Mouse (Mus musculus): ENCODE measurements around the gene Cdk14.

Gene Cdk14

DNA sequence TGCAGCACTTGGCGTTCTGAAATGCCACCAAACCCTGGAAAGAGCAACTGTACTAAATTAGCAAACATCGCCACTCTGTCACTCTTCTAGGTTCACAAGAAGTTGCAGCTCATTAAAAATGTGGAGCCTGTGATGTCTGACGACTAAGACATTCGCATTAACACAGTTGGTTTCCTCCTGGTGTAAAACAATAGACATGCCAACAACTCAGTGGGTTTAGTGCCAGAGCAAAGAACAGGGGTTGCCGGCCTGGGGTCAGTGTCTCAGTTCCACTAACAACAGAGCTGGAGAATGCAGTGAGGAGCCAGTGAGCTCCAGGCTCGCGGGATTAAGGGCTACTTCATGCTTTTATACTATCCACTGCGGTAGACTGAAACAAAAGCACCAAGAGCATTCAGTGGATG lies 598.7 kb downstream of the Cdk14 start:
- DNase-seq (ENCODE audit: extremely low read depth, insufficient read length, low spot score), result no peak

DNA sequence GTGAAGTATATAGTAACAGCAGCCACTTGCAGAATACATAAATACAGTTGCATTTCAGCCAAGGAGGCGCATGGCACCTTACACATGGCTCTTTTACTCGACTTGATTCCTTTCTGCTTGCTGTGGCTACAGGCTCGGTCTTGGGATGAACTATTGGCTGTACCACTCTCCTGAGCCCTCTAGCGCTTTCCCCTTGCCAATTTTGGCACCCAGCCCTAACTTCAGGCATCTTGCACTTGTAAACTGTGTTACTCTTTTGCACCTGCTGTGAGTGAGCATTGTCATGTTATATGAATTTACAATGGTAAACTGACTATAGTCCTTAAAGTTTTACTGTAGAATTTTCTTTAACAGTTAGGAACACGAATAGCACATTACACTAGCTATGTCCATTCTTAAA lies 603.1 kb downstream of the Cdk14 start:
- no peak for DNase-seq (ENCODE audit: extremely low read depth, insufficient read length, low spot score)

DNA sequence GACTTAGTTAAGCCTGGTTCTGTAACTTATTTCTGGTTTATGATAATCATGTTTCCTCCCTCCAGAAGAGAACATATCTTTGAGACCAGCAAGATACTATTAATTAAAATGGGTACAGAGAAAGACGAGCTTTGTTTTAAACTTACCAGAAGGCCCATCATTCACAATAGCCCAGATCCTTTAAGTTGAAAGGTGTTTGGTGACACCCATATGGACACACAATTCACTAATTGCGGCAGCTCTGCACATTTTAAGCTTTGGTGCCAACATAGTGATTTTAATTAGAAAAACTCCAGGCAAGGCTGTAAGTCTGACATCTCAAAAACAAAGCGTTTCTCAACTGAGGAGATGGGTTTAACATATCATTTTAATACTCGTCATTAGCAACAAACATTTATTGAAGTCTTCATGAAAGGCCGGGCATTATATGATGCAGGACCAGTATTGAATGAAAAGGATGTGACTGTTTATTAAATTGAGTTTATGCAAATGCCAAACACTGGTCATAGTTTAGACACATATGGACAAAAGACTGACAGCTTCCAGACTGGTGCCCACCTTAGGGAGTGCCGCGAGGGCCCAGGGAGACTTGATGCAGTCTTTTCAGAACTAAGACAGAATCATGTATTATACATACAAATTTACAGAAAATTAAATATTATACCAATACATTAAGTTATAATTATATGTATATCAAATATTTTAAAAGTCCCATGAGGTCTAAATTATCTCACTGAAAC lies 605.5 kb downstream of the Cdk14 start:
- DNase-seq (ENCODE audit: extremely low read depth, insufficient read length, low spot score), result no peak

DNA sequence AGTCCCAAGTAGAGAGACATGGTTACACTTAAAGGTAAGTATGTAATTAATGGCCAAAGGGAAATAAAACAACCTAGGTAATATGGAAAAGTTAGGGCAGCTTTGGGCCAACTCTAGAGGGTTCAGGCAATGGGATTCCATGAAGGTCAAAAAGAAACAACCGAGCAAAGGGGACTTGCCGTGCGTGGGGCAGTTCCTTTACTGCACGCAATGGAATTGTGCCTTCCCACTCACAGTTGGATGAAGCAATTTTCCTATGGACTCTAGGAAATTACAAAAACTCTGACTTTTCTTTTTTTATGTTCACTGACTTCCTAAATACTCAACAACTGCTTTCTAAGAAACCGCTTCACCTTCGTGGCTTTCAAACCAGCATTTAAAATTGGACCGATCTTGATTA lies 606.8 kb downstream of the Cdk14 start:
- no peak for DNase-seq (ENCODE audit: extremely low read depth, insufficient read length, low spot score)

DNA sequence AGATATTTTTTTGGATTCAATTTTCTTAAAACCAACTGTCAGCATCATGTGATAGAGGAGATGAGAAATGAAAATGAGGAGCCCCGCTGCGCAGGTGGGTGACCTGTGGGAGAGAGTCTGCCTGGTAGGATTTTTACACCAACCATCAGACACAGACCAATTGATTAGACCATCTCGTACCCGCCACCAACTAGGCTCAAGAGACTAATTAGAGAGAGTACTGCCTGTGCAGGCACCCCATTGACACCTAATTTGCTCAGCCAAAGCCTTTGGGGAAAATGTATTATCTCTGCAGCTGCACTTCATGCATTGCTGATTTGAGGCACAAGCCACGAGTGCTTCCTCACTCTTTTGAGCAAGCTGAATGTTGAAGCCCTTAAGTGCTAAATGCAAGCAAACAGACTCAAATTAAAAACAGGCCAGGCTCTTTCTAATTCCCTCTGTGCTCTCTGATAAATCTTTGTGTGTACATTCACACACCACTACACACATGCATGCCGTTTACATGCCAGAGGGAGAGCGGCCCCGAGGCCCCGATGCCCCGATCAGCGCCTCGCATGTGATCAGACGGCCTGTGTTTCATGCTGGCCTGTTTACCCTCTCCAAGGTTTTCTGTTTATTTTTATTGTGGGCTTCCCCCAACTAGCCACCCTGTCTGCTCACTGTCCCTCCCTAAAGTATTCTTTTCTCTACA lies 607.9 kb downstream of the Cdk14 start:
- no peak for DNase-seq (ENCODE audit: extremely low read depth, insufficient read length, low spot score)

DNA sequence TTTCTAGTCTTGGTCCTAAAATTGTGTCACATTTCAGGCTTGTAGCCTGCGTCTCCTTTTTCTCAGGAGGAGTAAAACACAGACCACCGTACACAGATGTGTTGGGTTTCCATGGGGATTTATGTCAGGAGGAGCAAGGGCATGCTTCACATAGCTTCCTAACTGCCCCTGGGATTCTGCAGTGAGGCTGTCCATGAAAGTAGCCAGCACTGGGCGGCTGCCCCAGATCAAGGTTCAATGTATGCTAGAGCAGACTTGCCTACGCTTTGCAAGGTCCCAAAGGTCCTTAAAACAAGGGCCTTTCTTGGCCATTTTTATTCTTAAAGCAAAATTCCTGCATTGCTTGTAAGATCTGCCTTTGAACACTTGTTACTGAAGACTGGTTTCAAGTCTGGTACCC lies 614.9 kb downstream of the Cdk14 start:
- no peak for DNase-seq (ENCODE audit: extremely low read depth, insufficient read length, low spot score)

DNA sequence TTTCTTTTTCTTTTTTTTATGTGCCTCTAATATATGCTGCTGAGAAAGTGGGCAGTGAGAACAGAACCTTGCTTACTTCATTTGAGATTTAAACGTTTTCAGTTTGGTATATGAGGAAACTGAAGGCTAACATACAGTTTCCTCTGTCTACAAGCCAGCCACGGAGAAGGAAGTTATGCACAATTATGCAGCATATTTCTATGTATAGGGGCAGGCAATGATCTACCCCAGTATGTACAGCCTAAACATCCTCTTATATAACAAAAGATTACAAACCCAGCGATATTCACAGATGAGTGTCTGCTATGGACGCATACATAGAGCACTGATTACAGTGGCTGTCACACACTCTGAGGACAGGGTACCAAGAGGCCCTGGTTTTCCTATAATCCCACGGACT lies 616.4 kb downstream of the Cdk14 start:
- DNase-seq (ENCODE audit: extremely low read depth, insufficient read length, low spot score), result no peak

DNA sequence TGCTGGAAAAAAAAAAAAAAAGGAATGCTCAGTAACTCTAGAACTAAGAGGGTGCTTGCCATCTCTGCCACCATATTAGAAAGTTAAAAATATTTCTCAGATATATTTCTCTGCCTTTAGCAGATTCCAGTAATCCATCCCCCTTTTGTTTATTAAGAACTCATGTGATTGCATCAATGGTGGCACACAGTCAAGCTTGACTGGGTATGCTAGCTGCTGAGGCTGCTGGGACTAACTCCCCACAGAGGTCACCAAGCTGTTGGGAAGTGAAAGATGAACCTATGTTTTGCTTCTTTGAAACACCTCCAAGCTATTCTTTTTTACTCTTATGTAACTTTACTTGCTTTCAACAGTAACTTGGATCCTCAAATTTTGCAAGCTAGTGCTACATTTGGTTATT lies 618.1 kb downstream of the Cdk14 start:
- no peak for DNase-seq (ENCODE audit: extremely low read depth, insufficient read length, low spot score)

DNA sequence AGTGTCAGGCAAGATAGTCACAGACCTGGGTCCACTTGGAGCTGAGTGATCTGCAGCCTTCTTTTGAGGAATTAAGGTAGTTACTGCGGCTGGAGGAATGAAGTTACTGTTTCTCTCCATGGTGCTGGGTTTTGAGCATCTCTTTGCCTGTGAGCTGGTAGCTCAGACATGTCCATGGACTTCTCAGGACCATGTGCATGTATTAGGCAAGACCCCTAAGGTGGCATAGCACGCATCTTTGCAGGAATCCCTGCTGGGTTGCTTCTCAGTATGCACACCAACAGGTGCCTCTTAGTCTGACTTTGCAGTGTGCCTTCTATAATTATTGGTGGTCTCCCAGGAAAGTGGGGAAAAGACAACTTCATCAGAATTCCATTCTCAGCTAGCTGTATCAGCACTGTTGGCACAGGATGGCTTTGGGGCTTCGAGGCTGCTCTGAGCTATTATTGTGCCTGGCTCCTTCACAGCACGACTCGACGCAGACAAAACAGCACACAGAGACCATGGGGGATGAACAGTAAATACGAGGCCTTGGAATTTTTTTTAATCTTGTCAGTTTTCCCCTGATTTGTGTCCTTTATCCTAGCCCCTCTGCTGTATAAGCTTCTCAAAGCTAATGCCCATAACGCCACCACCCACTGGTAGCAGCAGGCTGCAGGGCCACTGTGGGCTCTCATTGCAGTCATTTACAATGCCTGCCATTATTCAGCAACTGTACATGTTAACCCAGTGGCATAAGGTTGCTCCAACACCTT lies 618.8 kb downstream of the Cdk14 start:
- no peak for DNase-seq (ENCODE audit: extremely low read depth, insufficient read length, low spot score)

DNA sequence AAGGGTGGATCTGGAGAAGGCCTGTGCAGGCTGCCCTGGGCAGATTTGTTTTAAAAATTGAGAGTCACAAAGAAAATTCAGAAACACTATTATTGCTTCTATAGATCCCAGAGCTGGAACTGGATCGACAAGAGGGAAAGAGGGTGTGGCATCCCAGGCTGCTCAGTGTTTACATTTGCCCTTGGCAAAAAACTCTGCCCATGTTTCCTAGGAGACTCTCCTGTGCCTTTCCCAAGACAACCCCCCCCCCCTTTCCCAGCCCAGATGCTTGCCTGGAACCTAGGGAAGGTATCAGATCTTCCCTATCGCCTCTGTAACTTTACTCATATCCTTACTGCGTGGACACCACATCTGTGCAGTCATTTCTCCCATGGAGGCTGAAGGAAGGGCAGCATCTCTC lies 628.9 kb downstream of the Cdk14 start:
- no peak for DNase-seq (ENCODE audit: extremely low read depth, insufficient read length, low spot score)

DNA sequence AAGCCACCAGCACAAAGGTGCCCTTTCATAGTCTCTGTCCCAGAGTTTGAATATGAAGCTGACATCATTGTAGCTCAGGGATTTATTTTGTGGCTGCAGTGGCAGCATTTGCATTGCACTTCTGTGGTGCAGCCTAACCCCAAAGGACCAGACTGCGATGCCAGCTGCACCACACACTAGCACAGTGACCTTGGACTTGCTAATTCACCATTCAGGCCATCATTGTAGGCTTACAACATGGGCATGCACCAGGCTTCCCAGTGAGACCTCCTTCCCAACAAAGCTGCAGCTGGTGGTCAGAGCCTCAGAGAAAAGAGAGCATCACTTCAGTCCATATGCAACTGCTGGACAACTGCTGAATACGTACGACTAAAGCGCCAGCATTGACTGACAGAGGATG lies 629.8 kb downstream of the Cdk14 start:
- DNase-seq (ENCODE audit: extremely low read depth, insufficient read length, low spot score), result no peak

DNA sequence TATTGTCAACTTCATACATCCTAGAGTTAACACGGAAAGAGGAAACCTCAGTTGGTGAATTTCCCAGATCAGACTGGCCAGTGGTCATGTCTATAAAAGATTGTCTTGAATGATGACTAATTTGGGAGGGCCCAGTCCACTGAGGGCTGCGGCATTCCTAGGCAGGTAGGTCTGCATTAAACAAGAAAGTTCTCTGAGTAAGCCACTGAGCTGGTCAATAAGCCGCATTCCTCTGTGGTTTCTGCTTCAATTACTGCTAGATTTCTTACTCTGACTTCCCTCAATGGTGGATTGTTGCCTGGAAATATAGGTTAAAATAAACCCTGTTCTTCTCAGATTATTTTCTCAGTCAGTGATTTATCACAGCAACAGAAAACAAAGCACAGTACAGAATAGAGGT lies 631.6 kb downstream of the Cdk14 start:
- peak; percentile 39 for DNase-seq (ENCODE audit: extremely low read depth, insufficient read length, low spot score)

DNA sequence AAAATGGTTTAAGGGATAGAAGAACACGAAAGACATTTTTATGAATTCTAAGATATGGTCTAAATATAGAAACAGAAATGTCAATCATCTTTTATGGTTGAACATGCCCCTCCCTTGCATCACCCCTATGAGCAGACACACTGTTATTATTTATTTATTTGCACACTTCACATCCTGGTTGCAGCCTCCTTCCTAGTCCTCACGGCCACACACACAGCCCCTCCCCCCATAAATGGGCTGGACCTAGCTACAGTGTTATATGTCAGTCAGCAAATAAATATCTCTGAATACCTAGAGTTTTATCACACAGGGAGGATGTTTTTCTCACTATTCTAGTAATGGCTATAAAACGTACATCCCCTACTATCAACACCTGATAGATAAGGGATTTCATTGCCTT lies 633.3 kb downstream of the Cdk14 start:
- no peak for DNase-seq (ENCODE audit: extremely low read depth, insufficient read length, low spot score)

DNA sequence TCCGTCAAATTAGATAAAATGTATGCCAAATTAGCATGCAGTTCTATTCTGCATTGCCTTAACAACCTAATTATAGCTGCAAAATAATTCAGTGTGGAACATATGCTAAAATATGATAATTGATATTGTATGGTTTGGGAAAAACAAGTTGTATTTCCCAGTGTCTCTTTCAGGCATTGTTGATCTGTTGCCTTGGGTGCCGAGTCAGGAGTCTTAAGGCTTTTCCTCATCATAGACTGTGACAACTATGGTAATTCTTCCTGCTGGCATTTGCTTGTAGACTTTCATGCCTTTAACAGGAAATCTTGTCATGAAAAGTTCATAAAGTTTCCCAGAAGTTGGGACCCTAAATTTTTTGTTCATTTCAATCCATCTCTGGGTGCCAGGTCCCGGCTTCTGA lies 641.8 kb downstream of the Cdk14 start:
- DNase-seq (ENCODE audit: extremely low read depth, insufficient read length, low spot score), result no peak

DNA sequence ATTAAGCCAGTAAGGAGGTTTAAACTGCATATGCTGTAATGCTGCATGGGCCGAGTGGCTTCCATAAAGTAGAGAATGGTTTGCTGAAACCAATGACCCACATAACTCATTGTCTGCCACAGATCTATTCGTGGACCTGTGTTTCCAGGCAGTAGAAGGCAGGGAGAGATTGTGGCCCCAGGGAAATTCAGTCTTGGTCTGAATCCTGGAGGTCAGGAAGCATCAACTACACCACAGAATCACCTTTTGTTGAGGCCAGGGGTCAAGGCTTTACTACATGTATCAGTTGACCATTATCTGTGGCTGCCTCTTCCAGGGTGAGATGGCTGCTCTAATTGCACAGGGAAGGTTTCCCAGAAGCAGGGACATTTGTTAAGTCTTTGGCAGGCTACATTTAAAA lies 643.6 kb downstream of the Cdk14 start:
- DNase-seq (ENCODE audit: extremely low read depth, insufficient read length, low spot score), result no peak

DNA sequence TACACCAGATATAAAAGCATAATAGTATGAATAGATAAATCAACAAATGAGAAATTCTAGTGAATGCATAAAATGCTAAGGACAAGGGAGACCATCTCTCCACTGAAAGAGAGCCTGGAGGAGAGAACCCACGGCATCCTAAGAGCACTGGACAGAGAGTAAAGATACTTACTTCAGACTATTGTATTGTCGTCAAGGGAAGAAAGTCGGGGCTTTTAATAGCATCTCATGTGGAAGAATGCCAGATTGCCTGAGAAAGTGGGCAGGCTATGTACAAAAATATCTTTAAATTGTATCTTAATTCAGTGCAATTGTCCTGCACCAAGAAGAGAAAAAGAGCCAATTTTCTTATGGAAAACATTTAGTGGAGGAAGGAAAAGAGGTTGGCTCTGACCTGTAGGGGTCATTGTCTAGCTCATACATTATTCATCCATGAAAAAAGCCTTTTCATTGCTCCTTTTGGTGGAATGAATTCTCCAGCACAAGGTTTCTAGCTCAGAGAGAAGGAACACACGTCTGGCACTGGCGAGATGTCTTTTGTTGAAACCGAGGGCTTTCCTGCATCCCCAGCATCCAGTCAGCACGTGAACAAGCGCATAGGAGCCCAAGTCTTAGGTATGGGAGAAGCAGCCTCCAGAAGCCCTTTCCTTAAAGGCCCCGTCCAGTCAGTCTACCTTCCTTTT lies 646.9 kb downstream of the Cdk14 start:
- DNase-seq (ENCODE audit: extremely low read depth, insufficient read length, low spot score), result no peak

DNA sequence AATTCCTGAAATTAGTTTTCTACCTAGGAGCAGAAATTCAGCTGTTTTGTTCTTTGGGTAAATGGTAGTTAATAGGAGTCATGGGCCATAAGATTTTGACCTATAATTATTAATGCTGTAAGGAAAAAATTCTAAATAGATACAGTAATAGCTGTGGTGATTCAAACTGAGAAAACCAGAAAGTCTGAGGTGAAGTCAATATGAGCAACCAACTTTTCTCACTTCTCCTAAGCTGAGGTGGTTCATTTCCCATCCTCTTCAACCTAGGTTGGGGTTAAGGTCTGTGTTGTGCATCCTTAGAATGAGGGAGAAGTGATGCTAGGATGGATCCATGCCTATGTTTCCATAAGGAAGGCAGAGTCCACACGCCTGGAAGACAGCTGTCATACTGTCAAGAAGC lies 649.5 kb downstream of the Cdk14 start:
- DNase-seq (ENCODE audit: extremely low read depth, insufficient read length, low spot score), result no peak

DNA sequence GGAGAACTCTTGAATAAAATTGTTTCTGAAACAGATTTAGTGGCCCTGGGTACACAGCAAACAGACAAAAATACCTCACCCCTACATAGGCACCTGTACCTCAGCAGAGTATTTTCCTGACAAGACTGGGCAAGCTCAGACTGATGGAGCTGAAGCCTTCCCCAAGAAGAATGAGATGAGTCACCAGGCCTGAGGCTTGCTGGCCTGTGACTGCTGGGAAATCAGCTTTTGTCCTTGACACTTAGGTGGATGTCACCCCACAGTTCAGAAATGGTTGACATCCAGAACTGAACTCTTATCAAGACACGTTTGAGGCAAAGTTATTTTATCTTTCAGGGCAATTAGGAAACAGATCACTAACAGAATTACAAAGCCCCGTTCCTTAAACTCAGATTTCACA lies 652.2 kb downstream of the Cdk14 start:
- no peak for DNase-seq (ENCODE audit: extremely low read depth, insufficient read length, low spot score)

DNA sequence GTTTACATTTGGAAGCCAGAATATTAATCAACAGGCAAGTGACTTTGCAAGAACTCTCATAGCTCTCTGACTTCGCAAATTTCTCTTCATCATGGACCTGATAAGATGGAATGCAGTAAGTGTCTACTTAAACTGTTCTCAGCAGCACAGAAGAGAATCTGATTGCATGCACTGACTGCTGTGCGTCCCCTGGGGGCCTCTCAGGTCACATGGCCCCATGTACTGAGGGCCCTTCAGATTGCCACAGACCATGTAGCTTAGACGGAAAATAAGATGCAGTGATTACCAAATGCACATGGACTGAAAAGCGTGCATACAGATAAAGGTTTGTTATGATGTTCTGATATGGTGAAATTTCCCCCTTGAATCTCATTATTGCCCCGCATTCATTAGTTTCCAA lies 653.4 kb downstream of the Cdk14 start:
- no peak for DNase-seq (ENCODE audit: extremely low read depth, insufficient read length, low spot score)

DNA sequence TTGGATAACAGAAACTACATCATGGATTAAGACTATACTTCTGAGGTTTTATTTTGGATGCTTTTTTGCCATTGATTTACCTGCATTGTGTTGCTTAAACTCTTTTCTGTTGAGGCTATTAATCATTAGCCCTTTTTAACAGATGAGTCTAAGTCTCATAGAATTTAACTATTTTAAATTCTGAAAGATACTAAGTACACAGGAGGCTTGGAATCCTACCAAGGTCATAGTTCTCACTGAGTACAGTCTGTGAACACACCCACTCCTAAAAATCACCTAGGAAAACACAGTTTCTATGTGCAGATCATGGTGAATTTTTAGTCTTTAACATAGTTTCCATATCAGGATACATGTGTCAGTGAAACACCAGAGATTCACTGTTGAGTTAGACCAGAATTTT lies 658.2 kb downstream of the Cdk14 start:
- DNase-seq (ENCODE audit: extremely low read depth, insufficient read length, low spot score), result no peak

DNA sequence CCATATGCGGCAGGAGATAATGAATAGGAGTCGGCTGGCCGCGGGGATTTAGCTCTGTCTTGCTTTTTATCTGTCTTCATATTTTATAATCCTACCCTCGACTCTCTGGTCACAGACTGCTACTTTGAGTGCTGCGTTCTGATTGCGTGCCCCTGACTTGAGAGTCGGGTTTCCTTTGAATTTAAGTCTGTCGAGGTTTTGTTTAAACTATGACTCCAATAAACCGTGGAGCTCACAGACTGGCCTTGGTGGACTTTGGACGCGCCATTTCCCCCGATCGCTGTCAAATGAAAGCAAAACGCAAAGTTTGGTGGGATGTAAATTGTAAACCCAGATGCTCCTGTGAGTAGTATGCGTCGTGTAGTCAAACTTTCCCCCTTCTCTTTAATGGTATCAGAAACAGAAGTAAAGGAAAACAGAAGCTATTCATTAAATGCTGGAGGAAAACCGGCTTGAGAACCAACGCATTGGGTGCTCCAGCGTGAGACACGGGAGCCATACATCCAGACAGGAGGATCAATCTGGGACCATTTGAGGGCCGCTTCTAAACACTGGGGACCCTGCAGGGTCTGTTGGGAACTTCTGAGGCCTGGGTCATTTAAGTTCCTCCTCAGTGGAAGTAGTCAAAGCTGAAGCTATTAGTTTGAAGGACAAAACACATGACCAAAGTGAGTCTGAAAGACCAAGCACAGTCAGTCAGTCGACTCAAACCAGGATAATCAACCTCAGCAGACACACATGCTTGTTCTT lies 661.6 kb downstream of the Cdk14 start:
- no peak for DNase-seq (ENCODE audit: extremely low read depth, insufficient read length, low spot score)
